Mouse (Mus musculus) megakaryocyte, embryonic 14.5 days (primary cell): Measurements from ENCODE around the gene Usb1. TPM values are rescaled to one million over a fixed set of nuclear protein-coding genes. Genes with fewer than 3 reads are reported as not detected.

Source experiments
- H3K27me3 ChIP-seq: replicated peaks from 2 replicates; pipeline ENCODE3; 2012; ENCODE audit warnings: inconsistent platforms
- H3K36me3 ChIP-seq: replicated peaks from 2 replicates; pipeline ENCODE3; 2012; ENCODE audit warnings: low read length, inconsistent platforms, mixed read lengths
- H3K4me1 ChIP-seq: 2 replicates; pipeline ENCODE4 v1.6.1; 2012; ENCODE audit warnings: inconsistent platforms
- H3K4me3 ChIP-seq: replicated peaks from 2 replicates; pipeline ENCODE3; 2012; ENCODE audit warnings: moderate library complexity, mild to moderate bottlenecking, inconsistent platforms
- H3K9me3 ChIP-seq: 2 replicates; pipeline ENCODE4 v1.6.1; 2012; ENCODE audit warnings: inconsistent platforms
- FLI1 ChIP-seq: IDR thresholded peaks from 2 replicates; pipeline ENCODE4 v1.6.1; 2012; ENCODE audit warnings: low read length, inconsistent platforms, mixed read lengths
- GATA1 ChIP-seq: IDR thresholded peaks from 3 replicates; pipeline ENCODE4 v1.6.1; 2012; ENCODE audit warnings: mixed read lengths, low read length, inconsistent platforms, borderline replicate concordance
- polyA plus RNA-seq: library from polyadenylated mRNA; stranded (reverse); fragments of >175 nt; gene quantifications from 2 replicates; pipeline ENCODE4 v1.2.3, GENCODE M21; 2012; ENCODE audit warnings: low replicate concordance; ENCODE audit not compliant: insufficient read depth

Usb1 gene
- polyA plus RNA-seq, 1 experiment, result 14.1 TPM

GRCm38 (mm10) chr8:95331156-95331719 lies 846 bp upstream of the Usb1 start:
- Histone ChIP-seq H3K9me3 (0 out of 2 replicates have a peak, but pooled peaks cover 6% of the 10 kb centered on the region), H3K36me3 (peaks cover 71% of the 10 kb centered on the region), H3K4me1 (peaks cover 63% of the 10 kb centered on the region), H3K4me3 (peak overlapping the region; percentile 98), H3K27me3 (no peaks in the 10 kb centered on the region)
- TF ChIP-seq GATA1 (no peak), FLI1 (no peak)

- H3K4me1 ChIP-seq, result peaks cover 50% of the 10 kb centered on the region
- H3K9me3 ChIP-seq, result 0 out of 2 replicates have a peak, but pooled peaks cover 6% of the 10 kb centered on the region
- peak overlapping the region; percentile 98 for H3K4me3 ChIP-seq
- H3K36me3 ChIP-seq, result peaks cover 70% of the 10 kb centered on the region
- no peak for TF ChIP-seq GATA1
- no peaks in the 10 kb centered on the region for H3K27me3 ChIP-seq
Measured at GRCm38 (mm10) chr8:95332437-95333199, 534 bp downstream of the Usb1 start.

- peaks cover 72% of the 10 kb centered on the region for H3K36me3 ChIP-seq
- H3K9me3 ChIP-seq, result no peaks in the 10 kb centered on the region
- no peak overlapping the region for H3K4me3 ChIP-seq
- H3K4me1 ChIP-seq, result peaks cover 41% of the 10 kb centered on the region
- TF ChIP-seq FLI1, result no peak
- TF ChIP-seq GATA1, result no peak
- no peaks in the 10 kb centered on the region for H3K27me3 ChIP-seq
Measured at GRCm38 (mm10) chr8:95335706-95336105, 3.6 kb downstream of the Usb1 start.

GRCm38 (mm10) chr8:95336363-95336762 lies 4.3 kb downstream of the Usb1 start:
- Histone ChIP-seq H3K36me3 (peaks cover 79% of the 10 kb centered on the region), H3K4me3 (no peak overlapping the region), H3K4me1 (peaks cover 40% of the 10 kb centered on the region), H3K27me3 (no peaks in the 10 kb centered on the region), H3K9me3 (no peaks in the 10 kb centered on the region)
- TF ChIP-seq GATA1, result no peak

- no peak for TF ChIP-seq FLI1
- no peak for TF ChIP-seq GATA1
- no peaks in the 10 kb centered on the region for H3K27me3 ChIP-seq
- H3K4me3 ChIP-seq, result no peak overlapping the region
- no peaks in the 10 kb centered on the region for H3K9me3 ChIP-seq
- peaks cover 15% of the 10 kb centered on the region for H3K4me1 ChIP-seq
- H3K36me3 ChIP-seq, result peaks cover 97% of the 10 kb centered on the region
Measured at GRCm38 (mm10) chr8:95341721-95342120, 9.6 kb downstream of the Usb1 start.

- H3K27me3 ChIP-seq, result peaks cover 18% of the 10 kb centered on the region
- peaks cover 84% of the 10 kb centered on the region for H3K36me3 ChIP-seq
- peaks cover 14% of the 10 kb centered on the region; the same call in 1 of the 2 replicates for H3K4me1 ChIP-seq
- TF ChIP-seq GATA1, result no peak
- TF ChIP-seq FLI1, result no peak
- H3K9me3 ChIP-seq, result no peaks in the 10 kb centered on the region
- H3K4me3 ChIP-seq, result no peak overlapping the region
Measured at GRCm38 (mm10) chr8:95344668-95345067, 12.6 kb downstream of the Usb1 start.

- Histone ChIP-seq H3K36me3 (peaks cover 62% of the 10 kb centered on the region), H3K4me3 (no peak overlapping the region), H3K9me3 (no peaks in the 10 kb centered on the region), H3K4me1 (peaks cover 20% of the 10 kb centered on the region), H3K27me3 (peaks cover 36% of the 10 kb centered on the region)
- TF ChIP-seq FLI1 (no peak), GATA1 (no peak)
Measured at GRCm38 (mm10) chr8:95346643-95347545, 14.8 kb downstream of the Usb1 start.

GRCm38 (mm10) chr8:95348356-95348755 lies 16.3 kb downstream of the Usb1 start:
- Histone ChIP-seq H3K27me3 (peaks cover 50% of the 10 kb centered on the region), H3K36me3 (peaks cover 48% of the 10 kb centered on the region), H3K9me3 (no peaks in the 10 kb centered on the region), H3K4me3 (no peak overlapping the region), H3K4me1 (peaks cover 35% of the 10 kb centered on the region)
- TF ChIP-seq GATA1 (no peak), FLI1 (no peak)

- peaks cover 41% of the 10 kb centered on the region for H3K36me3 ChIP-seq
- TF ChIP-seq FLI1 (no peak), GATA1 (no peak)
- H3K27me3 ChIP-seq, result peaks cover 57% of the 10 kb centered on the region
- H3K4me1 ChIP-seq, result peaks cover 36% of the 10 kb centered on the region
- H3K9me3 ChIP-seq, result no peaks in the 10 kb centered on the region
- H3K4me3 ChIP-seq, result no peak overlapping the region
Measured at GRCm38 (mm10) chr8:95348811-95349630, 16.9 kb downstream of the Usb1 start.
